Mouse (Mus musculus) urinary bladder, adult 2 months (tissue): ENCODE data around the gene Tfpt. TPM values are rescaled to one million over a fixed set of nuclear protein-coding genes. Genes with fewer than 3 reads are reported as not detected.
"Not testable (repeated sequence)": the region's sequence is repeated elsewhere in the genome, so short reads cannot be mapped to it uniquely, and the experiment has no call there.

Experiments used
- DNase-seq: peaks from one replicate; pipeline ENCODE4 v3.0.0; 2022; ENCODE audit warnings: low spot score
- polyA plus RNA-seq: library from polyadenylated mRNA; depleted of rRNA; stranded (reverse); fragments of >200 nt; gene quantifications from 2 replicates; pipeline ENCODE4 v1.2.3, GENCODE M21; 2012; rRNA removed

Gene Tfpt
- polyA plus RNA-seq, 1 experiment: 25.4 TPM

DNA sequence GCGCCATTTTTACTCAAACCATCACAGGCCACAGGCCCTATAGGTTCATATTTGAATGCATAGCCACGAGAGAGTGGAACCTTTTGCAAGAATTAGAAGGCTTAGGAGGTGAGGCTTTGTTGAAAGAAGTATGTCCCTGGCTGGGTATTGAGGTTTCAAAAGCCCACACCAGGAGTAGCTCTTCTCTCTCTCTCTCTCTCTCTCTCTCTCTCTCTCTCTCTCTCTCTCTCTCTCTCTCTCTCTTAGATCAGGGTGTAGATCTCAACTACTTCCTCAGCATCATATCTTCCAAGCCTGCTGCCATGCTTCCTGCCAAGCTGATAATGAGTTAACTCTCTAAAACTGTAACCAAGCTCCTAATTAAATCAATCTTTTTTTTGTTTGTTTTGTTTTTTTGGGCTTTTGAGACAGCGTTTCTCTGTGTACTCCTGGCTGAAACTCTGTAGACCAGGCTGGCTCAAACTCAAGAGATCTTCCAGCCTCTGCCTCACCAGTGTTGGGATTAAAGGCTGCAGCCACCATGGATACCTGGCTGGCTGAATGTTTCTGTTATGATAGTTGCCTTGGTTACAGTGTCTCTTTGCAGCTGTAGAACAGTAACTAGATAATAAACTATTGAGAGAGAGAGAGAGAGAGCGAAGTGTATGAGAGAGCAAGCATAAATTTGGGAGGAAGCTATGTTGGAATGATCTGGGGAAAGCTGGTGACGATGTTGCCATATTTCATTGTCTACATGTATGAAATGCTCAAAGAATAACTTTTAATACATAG lies 53.2 kb downstream of the Tfpt start:
- no peak for DNase-seq

DNA sequence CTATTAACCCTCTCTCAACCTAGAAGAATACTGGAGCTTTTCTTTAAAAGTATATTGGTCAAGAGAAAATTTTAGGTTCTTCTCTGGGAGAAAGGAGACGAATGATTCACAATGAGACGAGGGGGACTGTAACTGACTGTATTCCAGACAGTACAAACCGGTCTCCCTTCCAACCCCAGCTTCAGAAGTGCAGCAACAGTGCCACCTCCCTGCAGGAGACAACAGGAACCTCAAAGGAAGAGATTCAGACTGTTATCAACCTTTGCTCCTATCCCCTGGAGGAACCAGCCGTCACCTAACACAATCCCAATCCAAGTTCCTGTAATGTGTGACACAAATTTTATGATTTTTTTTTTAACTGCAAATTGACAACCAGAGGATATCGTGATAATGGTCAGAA lies 55.5 kb downstream of the Tfpt start:
- no peak for DNase-seq

DNA sequence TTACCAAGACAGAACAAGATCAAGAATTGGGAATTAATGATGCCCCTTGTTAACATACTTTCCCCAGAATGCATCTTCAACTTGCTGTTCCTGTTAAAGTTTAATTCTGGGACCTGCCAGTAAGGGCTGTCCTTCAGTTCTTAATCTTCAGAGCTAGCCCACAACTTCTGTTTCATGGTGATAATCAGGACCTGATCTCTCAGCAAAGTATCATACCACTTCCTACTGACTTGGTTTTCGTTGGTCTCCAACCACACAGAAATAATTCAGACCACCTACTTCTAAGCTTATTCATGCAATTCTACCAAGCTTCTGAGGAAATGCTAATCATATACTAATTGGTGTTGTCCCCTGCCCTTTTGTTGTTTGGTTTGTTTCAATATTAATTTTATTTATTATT lies 57.9 kb downstream of the Tfpt start:
- DNase-seq: no peak

DNA sequence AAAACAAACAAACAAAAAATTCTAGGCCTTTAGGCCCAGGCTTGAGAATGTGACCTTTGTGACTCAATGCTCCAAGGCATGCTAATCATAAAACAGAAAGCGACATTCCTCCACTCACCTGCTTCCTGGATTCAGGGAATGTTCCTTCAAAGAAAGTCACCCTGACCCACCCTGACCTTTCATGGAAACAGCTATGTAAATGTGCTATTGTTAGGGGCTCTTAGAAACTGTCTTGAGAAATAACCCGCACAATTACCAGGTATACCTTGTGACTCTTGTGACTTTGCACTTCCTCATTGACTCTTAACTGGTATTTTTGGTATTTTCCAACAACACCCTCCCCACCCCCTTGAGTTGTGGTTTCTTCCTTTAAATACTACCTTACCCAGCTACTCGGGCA lies 59.1 kb downstream of the Tfpt start:
- not testable (repeated sequence) for DNase-seq

Other genes starting within 250 kb of the Tfpt start
- gene Cacng8, start 239.2 kb downstream of the Tfpt start, polyA plus RNA-seq: 0.15 TPM in 1 of 2 replicates, not detected in the other
- not detected in 2 replicates for gene Cacng6, start 205.7 kb downstream of the Tfpt start, polyA plus RNA-seq
- 0.07 and 0.10 TPM in 2 replicates for gene Tarm1, start 127.3 kb downstream of the Tfpt start, polyA plus RNA-seq
- gene Oscar, start 13.8 kb downstream of the Tfpt start, polyA plus RNA-seq: 0.43 and 0.44 TPM in 2 replicates
- gene Ndufa3, start 12.6 kb downstream of the Tfpt start, polyA plus RNA-seq: 262 and 303 TPM in 2 replicates
- 43.2 and 43.7 TPM in 2 replicates for gene Prpf31, start 56 bp upstream of the Tfpt start, polyA plus RNA-seq
- gene Cnot3, start 15.3 kb upstream of the Tfpt start, polyA plus RNA-seq: 23.5 and 42.6 TPM in 2 replicates
- gene Leng1, start 35.9 kb upstream of the Tfpt start, polyA plus RNA-seq: 14.0 and 14.8 TPM in 2 replicates
- 120 and 136 TPM in 2 replicates for gene Tmc4, start 47.6 kb upstream of the Tfpt start, polyA plus RNA-seq
- gene Tsen34, start 62.9 kb upstream of the Tfpt start, polyA plus RNA-seq: 88.8 and 98.9 TPM in 2 replicates
- 25.6 and 31.9 TPM in 2 replicates for gene Mboat7, start 63.6 kb upstream of the Tfpt start, polyA plus RNA-seq
- 3,051 and 3,338 TPM in 2 replicates for gene Rps9, start 74.1 kb upstream of the Tfpt start, polyA plus RNA-seq
- gene Pirb, start 90.5 kb upstream of the Tfpt start, polyA plus RNA-seq: 12.2 and 12.4 TPM in 2 replicates
- 0.18 and 0.22 TPM in 2 replicates for gene Gm15448, start 195.8 kb upstream of the Tfpt start, polyA plus RNA-seq
- gene Pira2, start 215.1 kb upstream of the Tfpt start, polyA plus RNA-seq: 0.33 and 0.65 TPM in 2 replicates